Mouse (Mus musculus) E14TG2a.4 (cell line): ENCODE data around the gene Selenoh.

ENCODE experiments used
- CTCF ChIP-seq: conservative IDR thresholded peaks from 2 replicates; pipeline ENCODE4 v1.5.1; 2014; ENCODE audit warnings: low read length
- NANOG ChIP-seq: IDR thresholded peaks from 2 replicates; pipeline ENCODE4 v1.6.1; 2014; ENCODE audit warnings: borderline replicate concordance, low read length, mixed read lengths
- POU5F1 ChIP-seq: IDR thresholded peaks from 2 replicates; pipeline ENCODE4 v1.6.1; 2014; ENCODE audit warnings: low read length, borderline replicate concordance

DNA sequence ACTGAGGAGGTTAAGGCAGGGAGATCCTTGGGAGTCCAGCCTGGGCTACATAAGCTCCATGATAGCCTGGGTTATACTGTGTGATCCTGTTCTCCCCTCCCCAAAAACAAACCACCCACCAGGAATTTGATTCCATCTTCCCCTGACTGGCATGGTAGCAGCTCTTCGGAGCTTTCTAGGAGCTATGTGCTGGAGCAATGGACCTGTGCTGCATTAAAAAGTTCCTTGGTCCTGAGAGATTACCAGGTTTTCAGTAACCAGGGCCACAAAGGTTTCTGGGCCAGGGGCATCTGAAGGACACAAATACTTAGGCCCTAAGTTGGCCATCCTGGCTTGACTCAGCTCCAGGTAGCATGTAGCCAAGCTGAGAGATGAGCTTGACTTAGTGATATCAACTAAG, 38.6 kb downstream of the Selenoh start:
- TF ChIP-seq CTCF (no peak), POU5F1 (no peak), NANOG (no peak)
